Mouse (Mus musculus) neural tube, embryonic 10.5 days (tissue): ENCODE measurements around the gene Gdf5.

ENCODE experiments used
- DNase-seq: peaks from one replicate; pipeline ENCODE4 v3.0.0-alpha.2; 2017; ENCODE audit warnings: low spot score; ENCODE audit errors: extremely low spot score

Gene Gdf5

DNA sequence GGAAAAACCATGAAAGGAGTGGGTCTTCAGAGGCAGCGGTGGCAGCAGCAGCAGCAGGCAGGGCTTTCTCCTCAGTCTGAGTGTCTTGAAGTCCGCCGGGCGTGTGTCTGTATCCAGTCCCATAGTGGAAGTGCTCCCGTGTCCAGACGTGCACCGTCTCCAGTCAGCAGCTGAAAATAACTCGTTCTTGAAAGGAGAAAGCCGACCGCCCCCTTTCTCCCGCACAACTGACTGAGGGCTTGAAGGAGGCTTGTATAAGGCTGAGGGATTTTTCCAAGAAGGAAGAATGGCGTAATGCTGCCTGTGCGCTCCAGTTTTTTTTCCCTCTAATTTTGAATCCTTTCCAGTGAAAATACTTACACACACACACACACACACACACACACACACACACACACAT lies at the start of gene Gdf5:
TSS of gene Gdf5 (minus strand) at position 244 of the 400 bp plus-strand sequence.
- DNase-seq = peak; percentile 14

GRCm38 (mm10) chr2:155991863-155992321 lies 46.7 kb upstream of the Gdf5 start:
- DNase-seq = no peak

DNA sequence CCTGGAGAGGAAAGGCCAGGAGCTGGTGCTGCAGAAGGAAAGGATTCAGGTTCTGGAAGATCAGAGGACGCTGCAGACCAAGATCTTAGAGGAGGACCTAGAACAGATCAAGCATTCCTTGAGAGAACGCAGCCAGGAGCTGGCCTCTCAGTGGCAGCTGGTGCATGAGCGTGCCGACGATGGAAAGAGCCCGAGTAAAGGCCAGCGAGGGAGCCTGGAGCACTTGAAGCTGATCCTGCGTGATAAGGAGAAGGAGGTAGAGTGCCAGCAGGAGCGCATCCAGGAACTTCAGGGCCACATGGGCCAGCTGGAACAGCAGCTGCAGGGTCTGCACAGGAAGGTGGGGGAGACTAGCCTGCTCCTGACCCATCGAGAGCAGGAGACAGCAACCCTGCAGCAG lies 46.0 kb upstream of the Gdf5 start:
- DNase-seq = no peak

- no peak for DNase-seq
Measured at GRCm38 (mm10) chr2:155989085-155989484, 43.9 kb upstream of the Gdf5 start.

DNA sequence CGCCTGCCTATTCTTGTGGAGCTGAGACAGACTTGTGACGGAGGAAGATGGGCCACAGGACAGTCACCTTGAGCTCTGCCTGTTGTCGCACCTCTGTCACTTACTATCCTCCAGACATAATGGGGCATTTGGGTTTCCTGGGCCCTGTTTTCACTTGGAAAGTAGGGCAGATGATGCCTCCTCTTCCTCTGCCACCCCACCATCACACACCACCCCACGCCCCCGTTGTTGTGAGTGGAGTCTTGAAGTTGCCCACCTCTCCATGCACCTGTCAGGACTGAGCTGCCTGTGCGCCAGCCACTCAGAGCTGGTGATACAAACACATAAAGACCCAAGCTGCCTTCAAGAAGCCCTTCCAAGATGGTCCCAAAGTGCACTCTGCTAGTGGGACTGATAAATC lies 42.0 kb upstream of the Gdf5 start:
- no peak for DNase-seq

DNA sequence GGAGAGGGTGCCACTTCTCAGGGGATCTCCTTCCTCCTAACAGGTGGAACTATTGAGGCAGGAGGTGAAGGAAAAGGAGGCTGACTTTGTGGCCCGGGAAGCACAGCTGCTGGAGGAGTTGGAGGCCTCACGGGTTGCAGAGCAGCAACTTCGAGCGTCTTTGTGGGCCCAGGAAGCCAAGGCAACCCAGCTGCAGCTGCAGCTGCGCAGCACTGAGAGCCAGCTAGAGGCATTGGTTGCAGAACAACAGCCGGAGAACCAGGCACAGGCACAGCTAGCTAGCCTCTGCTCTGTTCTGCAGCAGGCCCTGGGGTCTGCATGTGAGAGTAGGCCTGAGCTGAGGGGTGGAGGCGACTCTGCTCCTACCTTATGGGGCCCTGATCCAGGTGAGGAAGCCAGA lies 40.6 kb upstream of the Gdf5 start:
- DNase-seq = no peak

DNA sequence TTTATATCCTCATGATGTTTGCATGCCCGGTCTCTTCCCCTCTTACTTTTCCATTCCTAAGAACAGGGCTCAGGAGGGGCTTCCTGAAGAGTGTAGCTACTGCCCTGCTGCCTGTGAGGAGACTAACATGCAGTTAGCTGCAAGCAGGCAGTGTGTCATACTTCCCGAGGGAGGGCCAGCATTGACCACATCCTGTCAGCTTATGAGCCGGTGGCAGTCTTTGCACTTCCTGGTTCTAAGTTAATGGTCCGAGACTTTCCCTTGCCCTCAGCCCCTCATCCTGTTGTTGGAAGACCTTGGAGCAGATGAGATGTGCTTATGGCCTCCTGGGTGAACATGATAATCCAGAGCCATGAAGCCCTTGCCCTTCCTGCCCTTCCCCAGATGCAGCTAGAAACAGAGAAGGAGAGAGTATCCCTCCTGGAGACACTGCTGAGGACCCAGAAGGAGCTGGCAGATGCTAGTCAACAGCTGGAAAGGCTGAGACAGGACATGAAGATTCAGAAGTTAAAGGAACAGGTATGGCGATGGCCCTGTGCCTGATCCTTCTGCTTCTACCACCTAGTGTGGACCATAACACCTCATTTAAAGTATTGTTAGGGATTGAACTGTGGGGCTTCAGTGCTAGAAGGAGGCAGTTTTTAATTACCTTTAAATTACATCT lies 34.3 kb upstream of the Gdf5 start:
- no peak for DNase-seq

DNA sequence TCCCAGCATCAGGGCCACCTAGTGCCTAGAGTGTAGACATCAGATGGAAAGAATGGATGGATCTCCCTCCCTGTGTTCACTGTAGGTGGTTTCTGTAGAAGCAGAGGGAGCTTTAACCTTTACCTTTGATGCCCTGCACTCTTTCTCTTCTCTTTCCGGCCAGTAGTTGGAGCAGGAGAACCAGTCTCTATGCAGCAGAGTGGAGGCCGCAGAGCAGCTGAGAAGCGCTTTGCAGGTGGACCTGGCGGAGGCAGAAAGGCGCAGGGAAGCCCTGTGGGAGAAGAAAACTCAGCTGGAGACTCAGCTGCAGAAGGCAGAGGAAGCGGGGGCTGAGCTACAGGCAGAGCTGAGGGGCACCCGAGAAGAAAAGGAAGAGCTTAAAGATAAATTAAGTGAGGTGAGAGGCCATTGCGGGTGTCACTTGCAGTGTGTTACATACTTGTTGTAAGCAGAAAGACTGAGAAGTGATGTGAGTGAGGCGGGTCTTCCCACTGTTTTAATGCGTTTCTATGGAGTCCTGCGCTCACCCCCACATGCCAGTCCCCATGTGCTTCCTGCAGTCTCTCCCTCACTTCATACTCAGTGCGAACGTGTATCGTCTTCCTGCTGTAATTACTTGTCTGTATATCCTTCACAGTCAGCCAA lies 29.0 kb upstream of the Gdf5 start:
- DNase-seq = no peak

- no peak for DNase-seq
Measured at GRCm38 (mm10) chr2:155973348-155973747, 28.2 kb upstream of the Gdf5 start.

DNA sequence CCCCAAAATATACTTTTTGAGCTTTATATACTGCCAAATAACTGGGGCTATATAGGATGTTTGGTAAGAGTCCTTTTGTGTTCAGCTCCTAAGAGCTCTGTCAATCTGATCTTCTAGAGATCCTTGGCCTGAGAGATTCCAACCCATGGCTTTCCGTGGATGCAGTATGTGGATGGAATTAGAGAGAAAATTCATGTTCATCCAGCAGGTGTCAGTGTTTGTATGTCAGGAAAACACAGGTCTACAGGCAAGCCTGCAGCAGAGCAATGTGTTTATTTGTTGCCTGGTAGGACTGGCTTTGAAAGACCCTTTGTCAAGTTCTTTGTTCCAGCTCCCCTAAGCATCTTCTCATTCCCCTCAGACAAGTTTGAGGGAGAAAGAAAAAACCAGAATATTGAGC lies 17.8 kb upstream of the Gdf5 start:
- DNase-seq = no peak

GRCm38 (mm10) chr2:155961862-155962261 lies 16.7 kb upstream of the Gdf5 start:
- DNase-seq = no peak

GRCm38 (mm10) chr2:155959981-155960380 lies 14.8 kb upstream of the Gdf5 start:
- no peak for DNase-seq

GRCm38 (mm10) chr2:155956134-155957059 lies 11.2 kb upstream of the Gdf5 start, which contains the start of gene Cep250:
Gene Cep250 (plus strand): TSS chr2:155956458.
- DNase-seq = peak; percentile 93

DNA sequence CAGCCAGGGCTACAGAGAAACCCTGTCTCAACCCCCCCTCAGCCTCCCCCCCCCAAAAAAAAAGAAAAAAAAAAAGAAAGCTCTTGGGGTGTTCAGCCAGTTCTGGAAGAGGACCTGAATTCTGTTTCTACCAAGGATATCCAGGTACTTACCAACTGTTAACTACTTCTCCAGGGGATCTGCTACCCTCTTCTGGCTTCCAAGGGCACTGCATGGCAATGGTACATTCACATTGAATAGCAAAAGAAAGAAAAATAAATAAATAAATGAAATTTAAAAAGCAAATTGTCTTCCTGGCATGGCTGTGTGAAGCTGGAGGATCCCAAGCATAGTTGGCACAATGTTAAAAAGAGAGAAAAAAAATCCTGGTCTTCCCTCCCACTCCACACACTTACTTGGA lies 6.8 kb upstream of the Gdf5 start:
- no peak for DNase-seq

GRCm38 (mm10) chr2:155949362-155949761 lies 4.2 kb upstream of the Gdf5 start:
- DNase-seq = peak; percentile 49

- no peak for DNase-seq
Measured at GRCm38 (mm10) chr2:155947390-155948002, 2.3 kb upstream of the Gdf5 start.

GRCm38 (mm10) chr2:155946499-155946898 lies 1.3 kb upstream of the Gdf5 start:
- no peak for DNase-seq

- peak; percentile 69 for DNase-seq
Measured at GRCm38 (mm10) chr2:155946069-155946468, 902 bp upstream of the Gdf5 start.

GRCm38 (mm10) chr2:155945580-155945979 lies 413 bp upstream of the Gdf5 start:
- no peak for DNase-seq

DNA sequence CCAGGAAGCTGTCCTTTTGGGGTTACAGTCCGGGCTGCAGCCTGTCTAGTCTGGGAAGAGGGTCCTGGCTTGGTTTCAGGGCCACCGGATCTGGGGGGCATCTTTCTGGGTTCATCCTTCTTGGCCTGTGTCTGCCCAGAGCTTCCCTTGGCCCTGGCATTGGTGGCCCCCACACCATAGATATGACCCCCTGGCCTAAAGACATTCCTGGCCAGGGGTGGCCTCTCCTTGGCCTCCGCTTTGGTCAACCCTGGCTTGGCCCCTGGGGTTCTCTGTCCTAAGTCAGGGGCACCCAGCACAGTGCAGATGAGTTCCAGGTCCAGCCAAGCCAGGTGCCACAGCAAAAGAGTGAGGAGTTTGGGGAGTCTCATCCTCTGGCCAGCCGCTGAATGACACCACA lies 482 bp downstream of the Gdf5 start:
- no peak for DNase-seq

DNA sequence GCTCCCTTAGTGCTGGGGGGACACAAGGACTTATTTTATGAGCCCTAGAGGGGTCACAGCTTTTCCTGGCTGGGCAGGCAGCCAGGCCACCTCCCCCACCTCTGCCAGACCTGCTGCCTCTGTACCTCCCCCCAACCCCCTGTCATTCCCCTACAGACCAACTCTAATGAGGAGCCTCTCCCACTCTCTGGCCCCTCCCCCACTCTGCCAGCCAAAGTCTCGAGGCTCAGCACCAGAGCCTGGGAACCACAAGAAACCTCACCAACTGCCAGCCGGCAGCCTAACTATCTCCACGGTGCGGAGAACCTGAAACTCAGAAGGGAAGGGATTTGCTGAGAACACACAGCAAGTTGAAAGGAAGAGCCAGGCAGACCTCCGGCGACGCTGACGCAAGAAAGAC lies 1.7 kb downstream of the Gdf5 start:
- no peak for DNase-seq
